Mouse (Mus musculus): ENCODE data around the gene Zfp941.

The Zfp941 gene

GRCm38 (mm10) chr7:140821653-140822329 is at the start of gene Zfp941:
Zfp941 (minus strand) TSS chr7:140822178.
- no peak for DNase-seq (ENCODE audit: low spot score in 2 of 2)

- no peak for DNase-seq (ENCODE audit: low spot score in 2 of 2)
Observed at GRCm38 (mm10) chr7:140864761-140865160, 42.8 kb upstream of the Zfp941 start.

DNA sequence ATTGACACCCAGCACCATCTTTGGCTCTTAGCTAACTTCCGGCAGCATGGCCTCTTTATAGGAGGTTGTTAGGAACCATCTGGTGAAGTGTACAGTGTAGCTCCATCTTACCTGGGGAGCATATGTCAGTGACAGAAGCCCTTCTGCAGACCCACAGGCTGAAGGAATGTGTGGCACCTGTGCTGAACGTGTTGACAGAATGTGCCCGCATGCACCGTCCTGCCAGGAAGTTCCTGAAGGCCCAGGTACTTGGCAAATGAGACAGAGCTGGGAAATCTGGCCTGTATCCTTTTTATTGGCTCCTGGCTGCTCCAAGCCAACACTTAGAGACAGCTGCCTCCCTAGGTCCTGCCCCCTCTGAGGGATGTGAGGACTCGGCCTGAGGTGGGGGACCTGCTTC is 38.8 kb upstream of the Zfp941 start:
- no peak for DNase-seq (ENCODE audit: low spot score in 2 of 2)

DNA sequence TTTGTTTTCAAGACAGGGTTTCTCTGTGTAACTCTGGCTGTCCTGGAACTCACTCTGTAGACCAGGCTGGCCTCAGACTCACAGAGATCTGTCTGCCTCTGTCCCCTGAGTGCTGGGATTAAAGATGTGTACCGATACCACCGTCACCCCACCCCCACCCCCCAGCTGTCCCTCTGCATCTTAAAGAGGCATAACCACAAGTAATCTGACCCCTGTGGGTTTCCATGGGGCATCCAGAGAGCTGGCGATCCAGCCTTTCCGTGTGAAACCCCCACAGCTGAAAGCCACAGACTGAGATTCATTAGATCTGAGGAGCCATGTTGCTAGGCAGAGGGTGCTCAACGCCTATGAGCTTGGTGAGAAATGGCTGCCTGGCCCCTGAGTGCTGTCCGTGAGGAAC is 38.0 kb upstream of the Zfp941 start:
- DNase-seq (ENCODE audit: low spot score in 2 of 2), result no peak

GRCm38 (mm10) chr7:140858746-140859145 is 36.8 kb upstream of the Zfp941 start:
- no peak for DNase-seq (ENCODE audit: low spot score in 2 of 2)

DNA sequence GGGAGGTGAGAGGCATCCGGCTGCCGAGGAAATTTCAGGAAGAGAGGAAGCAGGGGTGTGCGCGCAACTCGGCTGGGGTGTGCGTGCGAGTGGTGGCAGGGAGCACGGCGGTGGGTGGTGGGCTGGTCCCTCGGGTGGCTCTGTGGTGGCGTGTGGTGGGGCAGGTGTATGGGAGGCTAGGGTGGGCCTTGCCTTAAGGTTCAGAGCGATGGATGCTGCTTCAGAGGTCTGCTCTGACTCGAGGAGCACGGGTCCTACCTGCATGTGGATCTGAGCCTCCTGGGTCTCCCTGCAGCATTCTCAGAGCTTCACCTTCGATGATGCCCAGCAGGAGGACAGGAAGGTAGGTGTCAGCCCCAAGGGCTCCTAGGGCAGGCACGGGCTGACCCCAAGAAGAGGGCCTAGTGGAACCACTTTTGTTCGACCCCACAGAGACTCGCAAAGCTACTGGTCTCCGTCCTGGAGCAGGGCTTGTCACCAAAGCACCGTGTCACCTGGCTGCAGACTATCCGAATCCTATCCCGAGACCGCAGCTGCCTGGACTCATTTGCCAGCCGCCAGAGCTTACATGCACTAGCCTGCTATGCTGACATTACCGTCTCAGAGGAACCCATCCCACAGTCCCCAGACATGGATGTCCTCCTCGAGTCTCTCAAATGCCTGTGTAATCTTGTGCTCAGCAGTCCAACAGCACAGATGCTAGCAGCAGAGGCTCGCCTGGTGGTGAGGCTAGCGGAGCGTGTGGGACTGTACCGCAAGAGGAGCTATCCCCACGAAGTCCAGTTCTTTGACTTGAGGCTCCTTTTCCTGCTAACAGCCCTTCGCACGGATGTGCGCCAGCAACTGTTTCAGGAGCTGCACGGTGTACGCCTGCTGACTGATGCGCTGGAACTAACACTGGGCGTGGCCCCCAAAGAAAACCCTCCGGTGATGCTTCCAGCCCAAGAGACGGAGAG is 35.9 kb upstream of the Zfp941 start, which contains the start of gene Bet1l:
TSS of gene Bet1l (minus strand) at position 28 of the 956 bp plus-strand sequence.
- no peak for DNase-seq (ENCODE audit: low spot score in 2 of 2)

DNA sequence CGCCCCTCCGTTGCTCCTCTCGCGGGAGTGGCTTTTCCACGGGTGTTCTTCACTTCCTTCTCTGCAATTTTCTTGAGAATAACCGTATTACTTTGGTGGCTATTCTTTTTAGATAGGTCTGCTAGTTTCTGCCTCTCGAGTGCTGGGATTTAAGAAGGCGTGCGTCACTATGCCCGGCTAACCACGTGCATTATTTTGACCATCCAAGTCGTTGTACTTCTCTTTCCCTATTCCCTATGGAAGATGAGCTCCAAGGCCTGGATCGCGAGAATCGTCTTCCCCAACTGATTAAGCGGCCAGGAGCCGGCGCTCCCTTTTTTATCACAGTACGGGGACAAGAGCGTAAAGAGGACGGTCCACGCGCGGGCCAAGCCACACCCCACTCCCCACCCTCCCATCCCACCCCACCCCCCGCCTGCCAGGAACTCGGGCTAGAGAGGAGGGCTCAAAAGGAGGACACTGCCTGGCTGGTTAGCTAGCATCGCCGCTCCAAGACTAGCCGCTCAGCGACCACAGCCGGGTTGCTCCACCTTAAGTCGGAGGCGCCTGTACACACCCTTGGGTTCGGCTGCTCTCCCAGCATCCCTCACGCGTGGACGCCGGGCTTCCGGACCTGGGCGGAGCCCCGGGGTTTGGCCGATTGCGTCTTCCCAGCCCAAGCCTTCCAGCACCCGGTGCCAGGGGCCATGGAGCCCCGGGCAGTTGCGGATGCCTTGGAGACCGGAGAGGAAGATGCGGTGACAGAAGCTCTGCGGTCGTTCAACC is 35.0 kb upstream of the Zfp941 start, which contains the start of gene Ric8a:
TSS of gene Ric8a (plus strand) at position 173 of the 765 bp plus-strand sequence.
- DNase-seq (ENCODE audit: low spot score in 2 of 2), result peak; percentile 89 to 91

GRCm38 (mm10) chr7:140855860-140856784 is 34.1 kb upstream of the Zfp941 start, which contains the start of gene Gm45785:
Gm45785 (minus strand) TSS chr7:140856331.
- DNase-seq (ENCODE audit: low spot score in 2 of 2), result peak; percentile 84 to 88

GRCm38 (mm10) chr7:140855181-140855580 is 33.2 kb upstream of the Zfp941 start:
- DNase-seq (ENCODE audit: low spot score in 2 of 2), result no peak

- DNase-seq (ENCODE audit: low spot score in 2 of 2), result no peak
Observed at GRCm38 (mm10) chr7:140854483-140854882, 32.5 kb upstream of the Zfp941 start.

GRCm38 (mm10) chr7:140853386-140853785 is 31.4 kb upstream of the Zfp941 start:
- no peak for DNase-seq (ENCODE audit: low spot score in 2 of 2)

DNA sequence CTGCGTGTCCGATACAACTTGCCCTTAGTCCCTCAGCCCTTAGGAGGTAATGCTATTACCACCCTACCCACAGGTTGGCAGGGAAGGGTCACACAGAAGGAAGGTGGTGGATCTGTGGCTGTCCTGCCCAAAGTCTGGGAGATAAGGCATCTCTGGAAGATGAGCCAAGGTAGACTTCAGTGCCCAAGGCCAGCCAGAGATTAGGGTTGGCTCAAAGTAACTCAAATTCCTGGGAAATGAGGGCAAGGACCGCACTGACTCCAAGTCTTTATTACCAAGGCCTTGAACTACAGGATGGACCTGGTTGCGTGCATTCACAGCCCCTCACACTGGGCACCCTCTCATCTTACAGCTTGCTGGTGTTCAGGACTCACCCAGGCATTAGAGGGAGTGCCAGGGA is 29.9 kb upstream of the Zfp941 start:
- no peak for DNase-seq (ENCODE audit: low spot score in 2 of 2)

GRCm38 (mm10) chr7:140848591-140848990 is 26.6 kb upstream of the Zfp941 start:
- no peak for DNase-seq (ENCODE audit: low spot score in 2 of 2)

- no peak for DNase-seq (ENCODE audit: low spot score in 2 of 2)
Observed at GRCm38 (mm10) chr7:140847755-140848580, 26.0 kb upstream of the Zfp941 start, which contains the start of gene Odf3. Odf3 (plus strand) TSS chr7:140847805.

DNA sequence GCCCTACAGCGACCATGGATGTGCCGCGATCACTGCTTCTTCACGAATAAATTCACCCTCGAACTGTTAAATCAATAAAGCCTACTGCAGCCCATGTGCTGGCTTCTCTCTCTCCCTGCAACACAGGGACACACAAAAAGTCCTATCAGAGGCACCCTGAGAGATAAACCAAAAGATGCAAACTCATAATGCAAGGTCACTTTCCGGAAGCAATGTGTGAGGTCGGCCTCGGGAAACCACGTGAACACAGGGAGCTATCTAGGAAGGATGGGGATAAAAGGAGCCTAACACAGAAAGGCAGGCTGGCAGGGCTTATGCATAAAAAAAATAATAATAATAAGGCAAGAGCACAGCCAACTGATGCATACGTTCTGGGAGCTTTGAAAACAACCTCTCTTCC is 24.7 kb upstream of the Zfp941 start:
- DNase-seq (ENCODE audit: low spot score in 2 of 2), result no peak

- no peak for DNase-seq (ENCODE audit: low spot score in 2 of 2)
Observed at GRCm38 (mm10) chr7:140845683-140846082, 23.7 kb upstream of the Zfp941 start.

DNA sequence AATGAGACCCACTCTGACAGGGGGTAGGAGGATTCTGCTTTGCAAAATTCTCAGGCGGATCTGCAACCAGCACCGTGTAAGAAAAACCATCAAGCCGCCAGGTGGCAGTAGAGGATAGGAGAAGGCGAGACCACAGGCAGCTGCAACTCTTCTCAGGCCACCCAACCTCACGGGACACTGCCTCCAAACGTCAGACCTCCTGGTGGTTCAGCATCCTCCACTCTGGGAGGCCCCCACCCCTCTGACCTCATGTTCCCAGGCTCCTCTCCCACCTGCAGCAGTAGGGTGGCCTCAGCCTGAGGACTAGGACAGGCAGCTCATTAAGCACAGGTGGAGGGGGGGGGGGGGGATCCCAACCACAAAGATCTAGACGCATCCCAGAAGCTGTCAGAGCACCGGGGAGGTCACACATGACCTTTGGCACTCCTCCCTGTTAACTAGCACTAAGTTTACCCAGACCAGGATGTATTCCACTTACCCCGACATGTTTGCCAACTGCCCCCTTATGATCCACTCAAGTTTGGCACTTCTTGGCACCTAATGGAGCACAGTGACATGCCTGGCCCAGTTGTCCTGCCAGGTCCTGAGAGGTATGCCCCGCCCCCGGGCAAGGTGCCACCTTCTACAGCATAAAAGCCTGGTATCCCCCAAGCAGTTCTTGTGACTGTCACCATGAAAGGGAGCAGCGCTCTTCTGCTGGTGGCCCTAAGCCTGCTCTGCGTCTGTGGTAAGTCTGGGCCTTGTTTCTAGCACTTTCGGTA is 23.1 kb upstream of the Zfp941 start, which contains the start of gene Scgb1c1:
TSS of gene Scgb1c1 (plus strand) at position 643 of the 761 bp plus-strand sequence.
- peak; percentile 77 to 83 for DNase-seq (ENCODE audit: low spot score in 2 of 2)

- DNase-seq (ENCODE audit: low spot score in 2 of 2), result no peak
Observed at GRCm38 (mm10) chr7:140843806-140844205, 21.8 kb upstream of the Zfp941 start.
